Mouse (Mus musculus) spleen, adult 2 months (tissue): ENCODE measurements around the gene Ccdc12.

Source experiments
- CTCF ChIP-seq: fragments of 200-500 bp; IDR thresholded peaks from 2 replicates; pipeline ENCODE4 v1.5.1; 2011; ENCODE audit warnings: mild to moderate bottlenecking, inconsistent platforms; ENCODE audit not compliant: insufficient read depth, insufficient read length, insufficient replicate concordance; ENCODE audit errors: extremely low read depth
- POLR2A ChIP-seq: fragments of 200-500 bp; IDR thresholded peaks from 2 replicates; pipeline ENCODE4 v1.6.1; 2011; ENCODE audit warnings: low read depth, low read length, inconsistent platforms

DNA sequence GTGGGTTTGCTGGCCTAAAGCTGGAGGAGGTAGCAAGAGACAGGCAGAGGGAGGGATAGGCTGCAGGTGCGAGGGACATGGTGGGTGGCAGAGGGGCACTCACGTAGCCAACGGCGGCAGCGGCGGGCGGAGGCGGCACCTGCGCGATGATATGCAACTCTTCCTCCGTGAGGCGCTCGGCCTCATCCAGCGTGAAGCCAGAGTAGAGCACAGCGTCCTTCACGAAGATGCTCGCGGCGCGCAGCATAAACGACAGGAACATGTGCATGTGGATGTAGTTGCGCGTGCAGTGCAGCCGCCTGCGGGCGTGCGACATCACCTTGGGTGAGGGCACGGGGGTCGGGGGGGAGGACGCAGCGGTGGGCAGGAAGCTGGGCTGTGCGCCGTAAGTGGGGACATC, 70.6 kb downstream of the Ccdc12 start:
- no peak for TF ChIP-seq CTCF
- no peak for TF ChIP-seq POLR2A
